Mouse (Mus musculus): Measurements from ENCODE around the gene Tmsb15l.
"Not testable (repeated sequence)": the region's sequence is repeated elsewhere in the genome, so short reads cannot be mapped to it uniquely, and the experiment has no call there.

The Tmsb15l gene

GRCm38 (mm10) chrX:136976424-136977084 lies at the start of gene Tmsb15l, which contains the start of gene Tmsb15b1:
Tmsb15l (minus strand) TSS chrX:136976869.
Tmsb15b1 (minus strand) TSS chrX:136976874.
- DNase-seq = peak; percentile 90

GRCm38 (mm10) chrX:137019310-137019709 lies 42.6 kb upstream of the Tmsb15l start:
- DNase-seq = peak; percentile 16

GRCm38 (mm10) chrX:137017668-137018067 lies 41.0 kb upstream of the Tmsb15l start:
- DNase-seq = no peak

GRCm38 (mm10) chrX:137015099-137015709 lies 38.5 kb upstream of the Tmsb15l start:
- DNase-seq = peak; percentile 45

- DNase-seq = no peak
Measured at GRCm38 (mm10) chrX:136996256-136996655, 19.6 kb upstream of the Tmsb15l start.

GRCm38 (mm10) chrX:136993641-136994040 lies 17.0 kb upstream of the Tmsb15l start:
- peak; percentile 54 for DNase-seq

GRCm38 (mm10) chrX:136992978-136993547 lies 16.4 kb upstream of the Tmsb15l start, which contains the start of gene Zcchc18:
Zcchc18 (plus strand) TSS chrX:136993155.
- peak; percentile 90 for DNase-seq

- peak; percentile 42 for DNase-seq
Measured at GRCm38 (mm10) chrX:136992191-136992965, 15.7 kb upstream of the Tmsb15l start.

GRCm38 (mm10) chrX:136991274-136991673 lies 14.6 kb upstream of the Tmsb15l start:
- DNase-seq = no peak

GRCm38 (mm10) chrX:136986039-136986438 lies 9.4 kb upstream of the Tmsb15l start:
- DNase-seq = no peak

- no peak for DNase-seq
Measured at GRCm38 (mm10) chrX:136978616-136979015, 1.9 kb upstream of the Tmsb15l start.

- not testable (repeated sequence) for DNase-seq
Measured at GRCm38 (mm10) chrX:136975397-136975796, 1.3 kb downstream of the Tmsb15l start, which contains the start of gene Tmsb15b2. Tmsb15b2 (minus strand) TSS chrX:136975497.

- DNase-seq = no peak
Measured at GRCm38 (mm10) chrX:136959688-136960087, 17.0 kb downstream of the Tmsb15l start.

- not testable (repeated sequence) for DNase-seq
Measured at GRCm38 (mm10) chrX:136958300-136958699, 18.4 kb downstream of the Tmsb15l start.

GRCm38 (mm10) chrX:136957583-136958279 lies 18.9 kb downstream of the Tmsb15l start:
- DNase-seq = peak; percentile 88

- no peak for DNase-seq
Measured at GRCm38 (mm10) chrX:136937985-136938384, 38.7 kb downstream of the Tmsb15l start.

GRCm38 (mm10) chrX:136927031-136927430 lies 49.6 kb downstream of the Tmsb15l start, which contains the start of gene H2bfm:
H2bfm (plus strand) TSS chrX:136927325.
- DNase-seq = no peak

GRCm38 (mm10) chrX:136925863-136926262 lies 50.8 kb downstream of the Tmsb15l start:
- DNase-seq = no peak
